Mouse (Mus musculus) midbrain, embryonic 11.5 days (tissue): ENCODE measurements around the gene Mtmr2. TPM values are rescaled to one million over a fixed set of nuclear protein-coding genes. Genes with fewer than 3 reads are reported as not detected.

ENCODE experiments used
- ATAC-seq: fragments of 200-750 bp; cut with Nextera tagmentation; 2 replicates; pipeline ENCODE4 v1.8.0; 2017; ENCODE audit warnings: moderate TSS enrichment, moderate library complexity; ENCODE audit not compliant: low FRiP score
- DNase-seq: peaks from one replicate; pipeline ENCODE4 v3.0.0; 2015; ENCODE audit warnings: low spot score; ENCODE audit errors: missing footprints
- H3K27ac ChIP-seq: fragments of 300-500 bp; sonication (generic); 2 replicates; pipeline ENCODE4 v1.5.1; 2014; ENCODE audit warnings: low read depth, low read length
- H3K27me3 ChIP-seq: fragments of 300-500 bp; sonication (generic); 2 replicates; pipeline ENCODE4 v1.6.1; 2014; ENCODE audit warnings: mild to moderate bottlenecking, low read length, moderate library complexity, mixed read lengths; ENCODE audit not compliant: control insufficient read depth, insufficient read depth
- H3K36me3 ChIP-seq: fragments of 300-500 bp; sonication (generic); 2 replicates; pipeline ENCODE4 v1.6.1; 2014; ENCODE audit warnings: mild to moderate bottlenecking, low read length, moderate library complexity, mixed read lengths; ENCODE audit not compliant: control insufficient read depth, insufficient read depth
- H3K4me1 ChIP-seq: fragments of 300-500 bp; sonication (generic); 2 replicates; pipeline ENCODE4 v1.6.1; 2014; ENCODE audit warnings: low read length; ENCODE audit not compliant: control insufficient read depth, insufficient read depth
- H3K4me2 ChIP-seq: fragments of 300-500 bp; sonication (generic); 2 replicates; pipeline ENCODE4 v1.6.1; 2014; ENCODE audit warnings: mild to moderate bottlenecking, moderate library complexity
- H3K4me3 ChIP-seq: fragments of 300-500 bp; sonication (generic); 2 replicates; pipeline ENCODE4 v1.5.1; 2014; ENCODE audit warnings: low read depth, low read length
- H3K9ac ChIP-seq: fragments of 300-500 bp; sonication (generic); 2 replicates; pipeline ENCODE4 v1.6.1; 2014; ENCODE audit warnings: low read length
- H3K9me3 ChIP-seq: fragments of 300-500 bp; sonication (generic); 2 replicates; pipeline ENCODE4 v1.6.1; 2016; ENCODE audit warnings: low read length; ENCODE audit not compliant: control insufficient read depth
- WGBS: fragments of 180-500 bp; shearing (Covaris S2); extraction: QIAGEN DNeasy Blood & Tissue Kit; methylation state at CpG from one replicate; pipeline ENCODE4 v1.1.7; 2014; 5-methylcytosine and 5-hydroxymethylcytosine counted together
- polyA plus RNA-seq: library from polyadenylated mRNA; unstranded; fragments of >200 nt; fragmentation: Nextera tagmentation; extraction: Ambion mirVana; gene quantifications from 2 replicates; pipeline ENCODE4 v1.2.1, GENCODE M21; 2014

Gene Mtmr2
- polyA plus RNA-seq, 1 experiment from 2014 or later = 78.4 TPM

DNA sequence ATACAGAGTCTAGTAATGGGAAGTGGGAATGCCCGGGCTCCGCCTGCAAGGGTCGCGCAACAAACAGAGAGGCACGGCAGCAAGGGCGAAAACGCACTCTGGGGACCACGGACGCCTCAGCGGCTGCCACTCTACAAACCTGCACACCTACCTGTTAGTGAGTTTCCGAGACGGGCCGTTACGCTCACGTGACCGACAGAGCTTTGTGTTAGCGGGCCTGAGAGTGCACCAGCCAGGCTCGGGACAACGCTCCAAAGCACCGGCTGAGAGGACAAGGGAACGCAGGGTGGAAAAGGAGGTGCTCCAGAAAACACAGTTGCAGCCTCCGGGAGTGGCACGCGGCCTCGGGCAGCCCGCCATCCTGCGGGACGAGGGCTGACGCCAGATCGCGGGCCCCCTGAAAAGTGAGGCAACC is 78.2 kb downstream of the Mtmr2 start:
- no peaks in the 10 kb centered on the region for H3K9me3 ChIP-seq
- peak overlapping the region; percentile 70 for H3K4me3 ChIP-seq
- peak; percentile 26 for ATAC-seq
- H3K4me1 ChIP-seq = peaks cover 17% of the 10 kb centered on the region
- no peaks in the 10 kb centered on the region; the same call in 1 of the 2 replicates for H3K36me3 ChIP-seq
- H3K27ac ChIP-seq = peak overlapping the region; percentile 92
- DNase-seq = peak; percentile 96
- peak overlapping the region; percentile 56 for H3K4me2 ChIP-seq
- no peaks in the 10 kb centered on the region for H3K27me3 ChIP-seq
- 0% methylated on average over 31 of the region's 31 CpGs for WGBS
- peak overlapping the region; percentile 85 for H3K9ac ChIP-seq

DNA sequence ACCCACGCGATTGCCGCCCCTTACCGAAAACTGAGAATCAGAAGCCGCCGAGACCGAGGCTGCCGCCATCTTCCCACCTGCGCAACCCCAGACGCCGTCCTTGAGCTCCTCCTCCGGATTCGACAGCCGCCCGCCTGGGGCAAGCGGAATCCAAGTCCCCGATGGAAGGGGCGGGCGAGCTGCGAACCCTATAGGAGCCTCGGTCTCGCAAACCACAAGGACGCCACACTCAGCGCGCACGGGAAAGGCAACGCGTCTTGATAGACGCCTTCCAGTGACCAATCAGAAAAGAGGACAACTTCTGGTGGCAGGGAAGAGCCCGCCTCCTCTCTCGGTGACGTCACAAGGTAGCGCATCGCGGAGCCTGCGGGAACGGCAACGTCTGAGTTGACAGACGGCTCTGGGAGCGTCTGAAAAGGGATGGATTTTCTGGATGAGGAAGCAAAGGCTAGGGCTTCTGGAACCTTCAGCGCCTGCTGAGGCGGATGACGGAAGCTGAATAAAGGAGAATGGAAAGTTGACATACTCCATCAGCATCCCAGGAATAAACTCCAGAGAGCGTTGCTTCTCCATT is 78.7 kb downstream of the Mtmr2 start, which contains the start of gene Cep57:
Gene Cep57, minus strand, starts transcription at position 276 of the 574 bp plus-strand sequence.
- WGBS = under 1% methylated on average over 44 of the region's 44 CpGs
- DNase-seq (peak; percentile 99), ATAC-seq (peak; percentile 92)

DNA sequence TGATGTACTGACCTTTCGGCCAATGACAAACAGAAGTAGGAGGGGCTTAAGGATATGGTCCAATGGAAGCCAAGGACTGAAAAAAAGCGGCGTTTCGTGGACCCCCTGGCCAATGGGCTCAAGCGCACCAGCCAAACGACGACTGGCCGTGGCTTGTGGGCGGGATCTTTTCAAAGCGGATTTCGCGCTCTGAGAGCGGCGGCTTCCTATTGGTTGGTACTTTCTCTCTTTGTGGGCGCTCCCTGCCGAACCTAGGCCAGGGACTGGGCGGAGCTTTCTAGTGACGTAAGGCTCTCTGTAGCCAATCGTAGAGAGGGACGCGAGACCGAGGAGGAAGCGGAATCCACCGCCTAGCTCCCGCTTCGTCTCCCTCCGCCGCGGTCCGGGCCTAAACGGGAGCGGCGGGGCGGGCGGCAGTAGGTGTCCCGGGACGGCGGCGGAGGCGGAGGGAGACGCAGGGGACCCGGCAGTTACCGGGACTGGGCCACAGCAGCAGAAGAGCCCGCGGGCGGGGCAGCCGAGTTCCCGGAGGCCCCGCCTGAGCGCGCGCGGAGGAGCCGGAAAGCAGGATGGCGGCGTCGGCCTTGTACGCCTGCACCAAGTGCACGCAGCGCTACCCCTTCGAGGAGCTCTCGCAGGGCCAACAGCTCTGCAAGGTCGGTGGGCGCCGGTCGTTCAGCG is 79.3 kb downstream of the Mtmr2 start, which contains the start of gene Fam76b:
Gene Fam76b, plus strand, starts transcription at position 311 of the 681 bp plus-strand sequence.
- Histone ChIP-seq H3K9ac (peak within 1 kb of the TSS; percentile 97), H3K4me2 (peak within 1 kb of the TSS; percentile 85), H3K27me3 (no peaks in the 10 kb centered on the region), H3K36me3 (peaks cover 6% of the 10 kb centered on the region; the same call in 1 of the 2 replicates), H3K4me3 (peak within 1 kb of the TSS; percentile 70), H3K4me1 (peaks cover 17% of the 10 kb centered on the region), H3K9me3 (no peaks in the 10 kb centered on the region), H3K27ac (peak within 1 kb of the TSS; percentile 93)
- ATAC-seq = peak; percentile 95
- DNase-seq = peak; percentile 100
- under 1% methylated on average over 63 of the region's 67 CpGs for WGBS

More for the DNA sequence above, 78.7 kb downstream of the Mtmr2 start, which contains the start of gene Cep57:
- peak within 1 kb of the TSS; percentile 97 for H3K9ac ChIP-seq
- peak within 1 kb of the TSS; percentile 70 for H3K4me3 ChIP-seq
- peak within 1 kb of the TSS; percentile 93 for H3K27ac ChIP-seq
- H3K4me1 ChIP-seq = peaks cover 17% of the 10 kb centered on the region
- no peaks in the 10 kb centered on the region for H3K27me3 ChIP-seq
- H3K4me2 ChIP-seq = peak within 1 kb of the TSS; percentile 85
- H3K9me3 ChIP-seq = no peaks in the 10 kb centered on the region
- H3K36me3 ChIP-seq = peaks cover 4% of the 10 kb centered on the region; the same call in 1 of the 2 replicates

DNA sequence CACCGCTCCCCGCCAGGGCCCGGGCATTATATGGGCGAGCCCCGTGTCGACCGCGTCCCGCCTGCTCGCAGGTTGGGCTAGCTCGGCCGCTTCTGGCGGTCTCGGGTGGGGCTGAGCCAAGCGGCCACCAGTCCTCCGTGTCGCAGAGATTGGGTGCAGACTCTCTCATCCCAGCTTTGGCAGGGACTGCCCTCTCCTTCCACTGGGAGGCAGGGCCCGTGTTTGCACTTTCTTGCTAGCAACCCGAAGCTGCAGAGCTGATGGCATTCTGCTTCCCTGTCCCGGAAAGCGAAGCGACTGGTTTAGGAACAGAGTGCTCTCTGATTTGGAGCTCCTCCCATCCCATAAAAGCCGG is 79.9 kb downstream of the Mtmr2 start:
- under 1% methylated on average over 23 of the region's 23 CpGs for WGBS
- DNase-seq = peak; percentile 96
- H3K36me3 ChIP-seq = peaks cover 6% of the 10 kb centered on the region; the same call in 1 of the 2 replicates

DNA sequence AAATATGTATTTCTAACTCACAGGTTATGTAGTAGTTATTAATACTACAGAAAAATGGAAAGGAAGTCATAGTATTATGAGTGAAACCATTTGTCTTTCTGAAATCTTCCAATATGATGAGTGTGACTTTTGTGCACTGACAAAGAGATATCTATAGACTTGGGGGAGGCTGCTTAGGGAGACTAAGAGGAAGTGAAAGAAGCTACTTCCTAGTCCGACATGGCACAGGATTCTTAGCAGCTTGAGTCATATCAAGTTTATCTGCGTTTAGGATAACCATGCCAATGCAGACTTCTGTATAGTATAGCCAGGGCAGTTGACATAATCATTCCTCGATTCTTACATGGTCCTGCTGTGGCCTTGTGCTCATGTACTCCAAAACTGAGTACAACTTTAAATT is 87.0 kb downstream of the Mtmr2 start:
- Histone ChIP-seq H3K4me2 (no peak overlapping the region), H3K36me3 (peaks cover 23% of the 10 kb centered on the region), H3K9me3 (no peaks in the 10 kb centered on the region), H3K4me1 (no peaks in the 10 kb centered on the region), H3K4me3 (no peak overlapping the region), H3K9ac (no peak overlapping the region), H3K27ac (no peak overlapping the region), H3K27me3 (no peaks in the 10 kb centered on the region)
- 94% methylated on average over 3 of the region's 3 CpGs for WGBS
- DNase-seq (no peak), ATAC-seq (no peak)

More for the DNA sequence above, 79.9 kb downstream of the Mtmr2 start:
- peaks cover 17% of the 10 kb centered on the region for H3K4me1 ChIP-seq
- H3K9me3 ChIP-seq = no peaks in the 10 kb centered on the region
- peak overlapping the region; percentile 70 for H3K4me3 ChIP-seq
- H3K9ac ChIP-seq = peak overlapping the region; percentile 97
- H3K4me2 ChIP-seq = peak overlapping the region; percentile 85
- peak; percentile 37 for ATAC-seq
- peak overlapping the region; percentile 93 for H3K27ac ChIP-seq
- no peaks in the 10 kb centered on the region for H3K27me3 ChIP-seq

DNA sequence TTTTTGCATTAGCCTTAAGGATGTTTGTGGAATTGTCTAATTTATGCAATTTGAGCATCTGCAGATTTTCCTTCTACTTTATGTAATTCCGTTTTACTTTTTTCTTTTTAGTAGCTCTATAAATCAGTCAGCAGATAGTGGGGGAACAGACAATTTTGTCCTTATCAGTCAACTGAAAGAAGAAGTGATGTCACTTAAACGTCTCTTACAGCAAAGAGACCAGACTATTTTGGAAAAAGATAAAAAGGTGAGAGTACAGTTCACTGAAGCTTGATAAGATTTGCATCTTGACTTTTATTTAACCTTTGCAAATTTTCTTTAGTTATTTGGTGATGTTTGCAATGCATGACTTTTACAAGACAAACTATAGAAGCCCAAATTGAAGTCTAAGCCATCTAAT is 88.5 kb downstream of the Mtmr2 start:
- H3K4me1 ChIP-seq = no peaks in the 10 kb centered on the region
- no peak overlapping the region for H3K4me2 ChIP-seq
- H3K27ac ChIP-seq = no peak overlapping the region
- peaks cover 31% of the 10 kb centered on the region for H3K36me3 ChIP-seq
- no peak overlapping the region for H3K4me3 ChIP-seq
- no peaks in the 10 kb centered on the region for H3K27me3 ChIP-seq
- 91% methylated on average over 2 of the region's 2 CpGs for WGBS
- no peak for DNase-seq
- ATAC-seq = no peak
- no peak overlapping the region for H3K9ac ChIP-seq
- no peaks in the 10 kb centered on the region for H3K9me3 ChIP-seq

DNA sequence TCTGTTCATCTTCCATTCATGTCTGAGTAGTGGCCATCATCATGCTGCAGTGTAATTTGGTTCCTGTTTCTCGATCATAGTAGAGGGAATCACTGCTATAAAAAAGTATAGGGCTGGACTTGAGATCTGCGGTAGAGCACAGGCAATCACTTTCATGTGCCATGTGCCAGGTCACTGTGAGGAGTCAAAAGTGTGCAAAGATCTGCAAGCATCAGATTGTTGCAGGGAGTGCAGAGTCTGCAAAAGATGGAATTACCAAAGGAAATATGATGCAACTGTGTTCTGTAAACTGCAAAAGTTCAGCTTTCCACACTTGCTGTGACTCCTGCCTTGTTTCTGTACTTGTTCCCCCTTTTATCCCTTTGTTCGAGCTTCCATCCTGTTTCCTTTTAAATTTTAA is 99.4 kb downstream of the Mtmr2 start:
- no peak for DNase-seq
- H3K27ac ChIP-seq = no peak overlapping the region
- ATAC-seq = no peak
- no peaks in the 10 kb centered on the region for H3K9me3 ChIP-seq
- WGBS = 92% methylated on average over 3 of the region's 3 CpGs
- H3K4me3 ChIP-seq = no peak overlapping the region
- no peak overlapping the region for H3K4me2 ChIP-seq
- no peaks in the 10 kb centered on the region for H3K4me1 ChIP-seq
- H3K36me3 ChIP-seq = no peaks in the 10 kb centered on the region
- H3K27me3 ChIP-seq = no peaks in the 10 kb centered on the region
- H3K9ac ChIP-seq = no peak overlapping the region

DNA sequence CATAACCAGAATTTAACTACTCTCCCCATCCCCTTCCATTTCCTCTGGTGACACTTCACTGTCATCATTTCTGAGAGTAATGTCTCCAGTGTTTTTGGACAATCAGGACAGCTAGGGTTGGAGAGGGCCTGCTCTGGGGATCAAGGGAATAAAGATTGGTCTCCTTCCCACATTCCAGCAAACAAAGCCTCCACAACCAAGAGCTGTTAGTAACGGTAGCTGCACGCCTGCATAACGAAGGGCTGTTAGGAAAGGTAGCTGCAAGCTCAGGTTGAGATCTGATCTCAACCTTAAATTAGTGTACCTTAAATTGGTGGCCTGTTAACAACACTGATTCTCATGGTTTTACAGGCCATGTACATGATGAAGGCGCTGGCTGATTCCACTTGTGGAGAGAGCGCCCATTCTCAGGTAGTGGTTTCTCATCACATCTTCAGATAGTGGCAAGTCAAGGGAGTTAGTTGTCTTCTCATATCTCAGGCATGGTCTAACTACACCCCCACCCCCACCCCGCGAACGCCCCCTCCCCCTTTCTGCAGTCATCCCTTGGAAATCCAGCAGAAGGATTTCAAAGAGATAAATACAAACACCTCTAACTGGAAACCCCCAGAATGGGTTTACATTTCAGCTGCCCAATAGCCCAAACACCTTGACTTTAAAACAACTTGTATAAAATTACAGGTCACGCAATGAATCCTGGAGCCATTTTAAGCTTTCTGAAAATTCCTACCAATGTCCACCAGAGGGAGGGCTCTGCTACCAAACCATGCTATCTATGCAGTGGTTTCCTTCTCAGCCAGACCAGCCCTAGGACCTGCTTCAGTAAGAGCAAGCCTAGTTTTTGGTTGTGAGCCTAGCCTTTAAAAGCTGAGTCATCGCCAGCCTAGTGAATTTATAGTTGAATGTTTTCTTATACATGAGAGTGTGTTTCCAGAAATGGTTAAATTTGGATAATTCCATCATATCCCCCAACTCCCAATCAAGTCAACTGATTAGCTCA is 100.6 kb downstream of the Mtmr2 start:
- H3K4me3 ChIP-seq = no peak overlapping the region
- WGBS = 79% methylated on average over 10 of the region's 10 CpGs
- no peaks in the 10 kb centered on the region for H3K9me3 ChIP-seq
- ATAC-seq (peak; percentile 75; the same call in 1 of the 2 replicates), DNase-seq (peak; percentile 81)
- H3K36me3 ChIP-seq = no peaks in the 10 kb centered on the region
- no peak overlapping the region for H3K9ac ChIP-seq
- no peaks in the 10 kb centered on the region for H3K4me1 ChIP-seq
- no peaks in the 10 kb centered on the region for H3K27me3 ChIP-seq
- H3K27ac ChIP-seq = no peak overlapping the region
- no peak overlapping the region for H3K4me2 ChIP-seq
